Mouse (Mus musculus) liver, postnatal 0 days (tissue): ENCODE results near the gene Trim5.
"Not testable (repeated sequence)": the region's sequence is repeated elsewhere in the genome, so short reads cannot be mapped to it uniquely, and the experiment has no call there.

Experiments
- CTCF ChIP-seq: sonication (generic); IDR thresholded peaks from 2 replicates; pipeline ENCODE4 v1.5.1; 2016; ENCODE audit warnings: antibody characterized with exemption, low read depth
- EP300 ChIP-seq: IDR thresholded peaks from 2 replicates; pipeline ENCODE4 v1.6.1; 2016; ENCODE audit warnings: antibody characterized with exemption, low read depth, mild to moderate bottlenecking

DNA sequence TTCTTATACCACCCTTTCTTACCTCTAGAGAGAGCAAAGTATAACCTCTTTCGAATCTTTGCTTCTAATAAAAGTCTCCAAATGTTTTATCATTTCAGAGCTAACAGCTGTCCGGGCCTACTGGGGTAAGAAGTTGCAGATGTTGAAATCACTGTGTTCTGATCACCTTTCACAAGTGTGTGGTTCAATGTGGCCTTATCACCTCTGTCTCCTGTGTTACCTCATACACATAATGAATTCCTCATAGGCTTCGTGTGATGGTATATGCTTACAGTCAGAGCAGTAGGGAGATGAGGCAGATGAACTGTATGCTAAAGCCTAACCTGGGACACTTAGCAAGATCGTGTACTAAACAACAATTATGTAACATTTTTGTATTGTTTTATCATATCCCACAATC lies 27.5 kb downstream of the Trim5 start:
- TF ChIP-seq CTCF, EP300: not testable (repeated sequence)
